Mouse (Mus musculus): ENCODE measurements at regions not wholly inside any gene's neighbourhood (a gene's known extent, or its start where the extent isn't known, plus 50 kb on each side); places are given as distances from the start of the nearest gene placed in this dataset.

DNA sequence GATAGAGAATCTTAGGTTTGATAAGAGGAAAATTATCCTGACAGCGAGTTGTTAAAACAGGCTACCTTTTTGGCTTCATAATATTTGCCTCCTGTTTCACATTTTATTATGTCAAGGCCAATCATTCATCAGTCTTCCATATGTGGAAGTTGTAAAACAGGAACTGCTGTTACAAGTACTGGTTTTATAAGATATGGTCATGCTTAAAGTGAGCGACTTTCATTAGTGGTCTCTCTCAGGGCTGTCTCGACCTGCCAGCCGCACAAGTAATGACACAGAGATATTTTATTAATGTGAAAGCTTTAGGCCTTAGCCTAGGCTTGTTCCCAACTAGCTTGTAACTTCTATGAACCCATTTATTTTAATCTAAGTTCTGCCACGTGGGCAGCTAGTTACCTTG, 346.3 kb upstream of the Nudt12 start:
- TF ChIP-seq CTCF (IDR thresholded peaks at IDR 0.05; ENCODE audit: low read depth) (no peak), EP300 (IDR thresholded peaks at IDR 0.05; ENCODE audit: low read depth) (no peak)

All from heart, postnatal 0 days (tissue).